Mouse (Mus musculus) neutrophil, adult 83 days (primary cell): ENCODE measurements around the gene Vsnl1. TPM values are rescaled to one million over a fixed set of nuclear protein-coding genes. Genes with fewer than 3 reads are reported as not detected.

ENCODE experiments used
- total RNA-seq, 2 experiments: library from RNA; stranded (reverse); gene quantifications; one replicate each; pipeline ENCODE4 v1.2.4; 2023

Vsnl1 gene
- total RNA-seq: not detected

GRCm38 (mm10) chr12:11436497-11437265 lies at the start of gene Vsnl1:
TSS of gene Vsnl1 (minus strand) at chr12:11436613.

GRCm38 (mm10) chr12:11455549-11456194 lies 19.3 kb upstream of the Vsnl1 start, which contains the start of gene Rad51ap2:
TSS of gene Rad51ap2 (plus strand) at chr12:11456079.

Other genes with a start within 250 kb of the Vsnl1 start
- not detected for gene Msgn1, start 227.6 kb downstream of the Vsnl1 start, total RNA-seq
- gene Gen1, start 170.8 kb downstream of the Vsnl1 start, total RNA-seq: 10 to 100 TPM; 13.6 to 13.8 TPM
- 10 to 100 TPM; 40.4 to 45.9 TPM for gene Smc6, start 170.7 kb downstream of the Vsnl1 start, total RNA-seq
- gene Rad51ap2, start 19.5 kb upstream of the Vsnl1 start, total RNA-seq: not detected